12 mouse cellular contexts compared by ENCODE assay signal in genomic region chr11:87444735-87445428, GRCm38 (mm10). TPM values are rescaled to one million over a fixed set of nuclear protein-coding genes. Genes with fewer than 3 reads are reported as not detected.
A peak's percentile ranks its signal among the peaks of the same experiment; 100 is the strongest.
DNase-seq lines count a peak whose midpoint lies in the region; ATAC-seq and TF ChIP-seq lines count a peak whose summit lies in the region.
"Had no signal": no experiment of that assay in that cellular context is flagged by ENCODE, and none has a peak within 500 bp of the region (broad histone marks: within the 10 kb centered on the region; RNA-seq: fewer than 3 reads in every experiment).

No protein-coding gene starts in this region.

- no peak for TF ChIP-seq CTCF in midbrain, postnatal 0 days (IDR thresholded peaks at IDR 0.05)
- no peak for TF ChIP-seq CTCF in stomach, postnatal 0 days (IDR thresholded peaks at IDR 0.05; ENCODE audit: low read depth)

- 0 out of 2 replicates have a peak, but pooled peaks cover 7% of the 10 kb centered on the region for H3K4me1 ChIP-seq in heart, embryonic 12.5 days (replicated peaks)
- peaks cover 18% of the 10 kb centered on the region; the same call in 1 of the 2 replicates for H3K4me1 ChIP-seq in midbrain, embryonic 13.5 days (replicated peaks)
- no peaks in the 10 kb centered on the region for H3K4me1 ChIP-seq in midbrain, postnatal 0 days (ENCODE audit: insufficient read depth, low read length)
- peaks cover 11% of the 10 kb centered on the region; the same call in 1 of the 2 replicates for H3K4me1 ChIP-seq in limb, embryonic 13.5 days
- H3K4me1 ChIP-seq in stomach, postnatal 0 days (replicated peaks; ENCODE audit: control insufficient read depth, insufficient read depth): no peaks in the 10 kb centered on the region

- H3K9ac ChIP-seq in heart, embryonic 12.5 days: no peak overlapping the region
- no peak overlapping the region for H3K9ac ChIP-seq in midbrain, embryonic 13.5 days (replicated peaks)
- no peak overlapping the region for H3K9ac ChIP-seq in midbrain, postnatal 0 days (replicated peaks; ENCODE audit: low read length, poor library complexity, severe bottlenecking)
- H3K9ac ChIP-seq in limb, embryonic 13.5 days: no peak overlapping the region
- no peak overlapping the region for H3K9ac ChIP-seq in stomach, postnatal 0 days (ENCODE audit: low read length)

- H3K9me3 ChIP-seq in heart, embryonic 12.5 days (replicated peaks): no peaks in the 10 kb centered on the region
- H3K9me3 ChIP-seq in midbrain, embryonic 13.5 days: no peaks in the 10 kb centered on the region
- H3K9me3 ChIP-seq in midbrain, postnatal 0 days (ENCODE audit: low read length): no peaks in the 10 kb centered on the region
- H3K9me3 ChIP-seq in limb, embryonic 13.5 days: no peaks in the 10 kb centered on the region
- no peaks in the 10 kb centered on the region for H3K9me3 ChIP-seq in stomach, postnatal 0 days (ENCODE audit: control insufficient read depth, low read length)
- H3K9me3 ChIP-seq: G1E had no signal

- no peak for ATAC-seq in heart, embryonic 12.5 days (ENCODE audit: insufficient number of reproducible peaks, low FRiP score)
- ATAC-seq in midbrain, embryonic 13.5 days: no peak
- no peak for ATAC-seq in midbrain, postnatal 0 days (ENCODE audit: low FRiP score)
- ATAC-seq in limb, embryonic 13.5 days (ENCODE audit: low FRiP score, low read depth): no peak
- no peak for ATAC-seq in stomach, postnatal 0 days (ENCODE audit: low FRiP score, low TSS enrichment)
- ATAC-seq in megakaryocyte progenitor cell, adult 5-6 weeks (replicated peaks; ENCODE audit: poor library complexity): no peak

- no peak for DNase-seq in heart, adult 8-10 months (ENCODE audit: low spot score)
- DNase-seq in midbrain, postnatal 0 days (ENCODE audit: low spot score): no peak
- peak; percentile 38 for DNase-seq in stomach, postnatal 0 days (ENCODE audit: low spot score)
- no peak for DNase-seq in spleen, postnatal 4 days (ENCODE audit: low spot score in 2 of 2)
- DNase-seq: adrenal gland, postnatal 36 days; lung, postnatal 14 days; thymus, adult 2 months had no signal

- no peaks in the 10 kb centered on the region; the same call in 1 of the 2 replicates for H3K27me3 ChIP-seq in heart, embryonic 12.5 days (replicated peaks)
- H3K27me3 ChIP-seq in midbrain, embryonic 13.5 days: 0 out of 2 replicates have a peak, but pooled peaks cover 3% of the 10 kb centered on the region
- no peaks in the 10 kb centered on the region for H3K27me3 ChIP-seq in midbrain, postnatal 0 days (ENCODE audit: insufficient read depth, low read length)
- H3K27me3 ChIP-seq in limb, embryonic 13.5 days: no peaks in the 10 kb centered on the region
- H3K27me3 ChIP-seq in stomach, postnatal 0 days (ENCODE audit: control insufficient read depth, insufficient read depth, low read length): no peaks in the 10 kb centered on the region

- H3K27ac ChIP-seq in heart, embryonic 12.5 days (ENCODE audit: poor library complexity, severe bottlenecking): 0 out of 2 replicates have a peak overlapping the region, but pooled peaks have one; percentile 4
- H3K27ac ChIP-seq in midbrain, embryonic 13.5 days: 0 out of 2 replicates have a peak overlapping the region, but pooled peaks have one; percentile 30
- no peak overlapping the region for H3K27ac ChIP-seq in midbrain, postnatal 0 days (ENCODE audit: low read depth, low read length)
- no peak overlapping the region for H3K27ac ChIP-seq in limb, embryonic 13.5 days
- no peak overlapping the region for H3K27ac ChIP-seq in stomach, postnatal 0 days (replicated peaks)

- peak overlapping the region; percentile 47 for H3K4me2 ChIP-seq in heart, embryonic 12.5 days
- H3K4me2 ChIP-seq in midbrain, embryonic 13.5 days (replicated peaks): peak overlapping the region; percentile 26
- no peak overlapping the region for H3K4me2 ChIP-seq in midbrain, postnatal 0 days (ENCODE audit: low read depth, low read length, poor library complexity, severe bottlenecking)
- peak overlapping the region; percentile 34 for H3K4me2 ChIP-seq in limb, embryonic 13.5 days (replicated peaks)
- H3K4me2 ChIP-seq in stomach, postnatal 0 days (replicated peaks; ENCODE audit: low read depth): no peak overlapping the region

- H3K4me3 ChIP-seq in heart, embryonic 12.5 days: no peak overlapping the region
- no peak overlapping the region for H3K4me3 ChIP-seq in midbrain, embryonic 13.5 days (replicated peaks)
- H3K4me3 ChIP-seq in midbrain, postnatal 0 days (ENCODE audit: low read depth, low read length): no peak overlapping the region
- H3K4me3 ChIP-seq in limb, embryonic 13.5 days: no peak overlapping the region
- H3K4me3 ChIP-seq in stomach, postnatal 0 days (ENCODE audit: low read depth, low read length): no peak overlapping the region

- no peak for TF ChIP-seq EP300 in stomach, postnatal 0 days (optimal IDR thresholded peaks at IDR 0.05)

- H3K36me3 ChIP-seq in heart, embryonic 12.5 days: no peaks in the 10 kb centered on the region
- H3K36me3 ChIP-seq in midbrain, embryonic 13.5 days: no peaks in the 10 kb centered on the region
- no peaks in the 10 kb centered on the region for H3K36me3 ChIP-seq in midbrain, postnatal 0 days (ENCODE audit: insufficient read depth, low read length)
- H3K36me3 ChIP-seq in limb, embryonic 13.5 days: no peaks in the 10 kb centered on the region
- H3K36me3 ChIP-seq in stomach, postnatal 0 days (ENCODE audit: control insufficient read depth, insufficient read depth, low read length): no peaks in the 10 kb centered on the region
- H3K36me3 ChIP-seq: G1E had no signal

- WGBS in heart, embryonic 12.5 days: 5% methylated on average over 16 of the region's 16 CpGs
- 8% methylated on average over 16 of the region's 16 CpGs for WGBS in midbrain, embryonic 13.5 days
- WGBS in midbrain, postnatal 0 days: 7% methylated on average over 16 of the region's 16 CpGs
- WGBS in limb, embryonic 13.5 days: 8% methylated on average over 16 of the region's 16 CpGs
- 8% methylated on average over 16 of the region's 16 CpGs for WGBS in stomach, postnatal 0 days

RNA-seq across cellular contexts. Expression of gene Tex14, which starts 40.0 kb away (rescaled TPM):
- polyA plus RNA-seq in heart, embryonic 12.5 days (2016; fragmentation: Nextera tagmentation; extraction: Ambion mirVana): 0.27 and 0.45 TPM in 2 replicates
- under 1 TPM in 3 of 4 experiments, not detected in 1; 0.16 to 0.29 (median 0.19) TPM for total RNA-seq in heart, adult 8-10 months (2022)
- 0.19 and 0.38 TPM in 2 replicates for polyA plus RNA-seq in midbrain, embryonic 13.5 days (2015; fragmentation: Nextera tagmentation; extraction: Ambion mirVana)
- total RNA-seq in midbrain, postnatal 0 days (2014; rRNA removed): 0.66 and 4.0 TPM in 2 replicates
- polyA plus RNA-seq in midbrain, postnatal 0 days (2015; fragmentation: Nextera tagmentation; extraction: Ambion mirVana): 0.31 and 0.35 TPM in 2 replicates
- polyA plus RNA-seq in limb, embryonic 13.5 days (2015; fragmentation: Nextera tagmentation; extraction: Ambion mirVana): 0.93 and 1.3 TPM in 2 replicates
- polyA plus RNA-seq in stomach, postnatal 0 days (2015; fragmentation: Nextera tagmentation; extraction: Ambion mirVana): 0.98 and 1.6 TPM in 2 replicates
- 0.07 and 2.4 TPM in 2 replicates for total RNA-seq in megakaryocyte progenitor cell, adult 5-6 weeks (2015)
- total RNA-seq in megakaryocyte progenitor cell, adult 5-6 weeks (2017): 0.27 and 0.29 TPM in 2 replicates
- polyA plus RNA-seq: G1E had no signal

RNA-seq across cellular contexts. Expression of gene Rad51c, which starts 40.1 kb away (rescaled TPM):
- 10.8 and 11.5 TPM in 2 replicates for polyA plus RNA-seq in heart, embryonic 12.5 days (2016; fragmentation: Nextera tagmentation; extraction: Ambion mirVana)
- 1 to 10 TPM in 2 of 4 experiments, under 1 TPM in 2; 0.72 to 2.0 (median 1.2) TPM for total RNA-seq in heart, adult 8-10 months (2022)
- 5.9 and 6.3 TPM in 2 replicates for polyA plus RNA-seq in midbrain, embryonic 13.5 days (2015; fragmentation: Nextera tagmentation; extraction: Ambion mirVana)
- 2.0 and 2.4 TPM in 2 replicates for total RNA-seq in midbrain, postnatal 0 days (2014; rRNA removed)
- polyA plus RNA-seq in midbrain, postnatal 0 days (2015; fragmentation: Nextera tagmentation; extraction: Ambion mirVana): 1.8 and 2.1 TPM in 2 replicates
- polyA plus RNA-seq in limb, embryonic 13.5 days (2015; fragmentation: Nextera tagmentation; extraction: Ambion mirVana): 10.0 and 10.2 TPM in 2 replicates
- 1.7 and 1.8 TPM in 2 replicates for polyA plus RNA-seq in stomach, postnatal 0 days (2015; fragmentation: Nextera tagmentation; extraction: Ambion mirVana)
- total RNA-seq in megakaryocyte progenitor cell, adult 5-6 weeks (2015): 2.5 and 4.9 TPM in 2 replicates
- 5.4 and 8.0 TPM in 2 replicates for total RNA-seq in megakaryocyte progenitor cell, adult 5-6 weeks (2017)

Comparison
In these comparisons a context has a peak if more than half of its experiments do, and no peak if none do; other contexts are left out.
1. H3K27ac ChIP-seq: peak in heart, embryonic 12.5 days (single experiment) and midbrain, embryonic 13.5 days (single experiment); none in midbrain, postnatal 0 days (single experiment), limb, embryonic 13.5 days (single experiment) and stomach, postnatal 0 days (single experiment).
2. H3K4me2 ChIP-seq: peak in heart, embryonic 12.5 days (single experiment), midbrain, embryonic 13.5 days (single experiment) and limb, embryonic 13.5 days (single experiment); none in midbrain, postnatal 0 days (single experiment) and stomach, postnatal 0 days (single experiment).